Mouse (Mus musculus): Measurements from ENCODE around the gene Cacna1g.

DNA sequence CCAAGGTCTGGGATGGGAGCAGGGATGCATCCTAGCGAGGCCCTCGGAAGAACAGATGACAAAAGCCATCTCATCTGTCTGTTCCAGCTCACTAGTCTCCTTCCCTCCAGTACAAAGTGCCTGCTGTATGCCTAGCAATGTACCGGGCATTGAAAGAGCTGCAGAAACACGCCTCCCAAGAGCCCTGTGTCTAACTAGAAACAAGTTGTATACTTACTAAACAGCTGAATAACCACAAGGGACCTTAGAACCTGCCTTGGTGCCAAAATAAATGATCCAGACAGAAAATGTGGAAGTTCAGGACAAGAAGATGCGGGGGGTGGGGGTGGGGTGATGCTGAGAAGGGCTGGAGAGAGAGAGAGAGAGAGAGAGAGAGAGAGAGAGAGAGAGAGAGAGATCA, 29.2 kb downstream of the Cacna1g start:
- no peak for TF ChIP-seq CTCF (IDR thresholded peaks at IDR 0.05; ENCODE audit: borderline replicate concordance, extremely low read depth, insufficient read depth, insufficient read length)
- no peak for TF ChIP-seq POLR2A (IDR thresholded peaks at IDR 0.05; ENCODE audit: borderline replicate concordance, extremely low read depth, insufficient read depth, insufficient read length, poor library complexity, severe bottlenecking)
